Mouse (Mus musculus): ENCODE data around the gene Mia. TPM values are rescaled to one million over a fixed set of nuclear protein-coding genes. Genes with fewer than 3 reads are reported as not detected.
A peak's percentile ranks its signal among the peaks of the same experiment; 100 is the strongest.

The Mia gene
- polyA plus RNA-seq, 1 experiment from 2014 or later = 9.7 TPM

- H3K9ac ChIP-seq = no peak overlapping the region
- no peaks in the 10 kb centered on the region for H3K4me1 ChIP-seq (replicated peaks)
- peaks cover 7% of the 10 kb centered on the region for H3K9me3 ChIP-seq
- no peak for ATAC-seq (ENCODE audit: low read depth)
- no peak overlapping the region for H3K4me2 ChIP-seq
- H3K4me3 ChIP-seq = no peak overlapping the region
- H3K27me3 ChIP-seq = no peaks in the 10 kb centered on the region
- 67% methylated on average over 8 of the region's 8 CpGs for WGBS
- H3K36me3 ChIP-seq = no peaks in the 10 kb centered on the region
- H3K27ac ChIP-seq (replicated peaks) = no peak overlapping the region
These were observed 44.5 kb downstream of the Mia start for GRCm38 (mm10) chr7:27136410-27136996.

- no peaks in the 10 kb centered on the region for H3K9me3 ChIP-seq
- no peak overlapping the region for H3K9ac ChIP-seq
- no peaks in the 10 kb centered on the region for H3K27me3 ChIP-seq
- H3K4me3 ChIP-seq = no peak overlapping the region
- no peak overlapping the region for H3K27ac ChIP-seq (replicated peaks)
- WGBS = 84% methylated on average over 4 of the region's 4 CpGs
- H3K4me1 ChIP-seq (replicated peaks) = no peaks in the 10 kb centered on the region
- H3K4me2 ChIP-seq = no peak overlapping the region
- no peaks in the 10 kb centered on the region for H3K36me3 ChIP-seq
- no peak for ATAC-seq (ENCODE audit: low read depth)
These were observed 47.2 kb downstream of the Mia start for GRCm38 (mm10) chr7:27133757-27134156.

GRCm38 (mm10) chr7:27133156-27133555 is 47.8 kb downstream of the Mia start:
- Histone ChIP-seq H3K36me3 (no peaks in the 10 kb centered on the region), H3K4me3 (no peak overlapping the region), H3K4me1 (replicated peaks) (no peaks in the 10 kb centered on the region), H3K9ac (no peak overlapping the region), H3K27me3 (no peaks in the 10 kb centered on the region), H3K9me3 (no peaks in the 10 kb centered on the region), H3K4me2 (no peak overlapping the region), H3K27ac (replicated peaks) (no peak overlapping the region)
- ATAC-seq (ENCODE audit: low read depth) = no peak
- WGBS = 68% methylated on average over 12 of the region's 12 CpGs

- 15% methylated on average over 10 of the region's 10 CpGs for WGBS
- Histone ChIP-seq H3K4me3 (no peak overlapping the region), H3K9me3 (no peaks in the 10 kb centered on the region), H3K27ac (replicated peaks) (no peak overlapping the region), H3K36me3 (no peaks in the 10 kb centered on the region), H3K27me3 (no peaks in the 10 kb centered on the region), H3K4me2 (no peak overlapping the region), H3K4me1 (replicated peaks) (no peaks in the 10 kb centered on the region), H3K9ac (no peak overlapping the region)
- no peak for ATAC-seq (ENCODE audit: low read depth)
These were observed 48.4 kb downstream of the Mia start for GRCm38 (mm10) chr7:27132588-27132987.

- H3K4me3 ChIP-seq = no peak overlapping the region
- WGBS = 69% methylated on average over 2 of the region's 2 CpGs
- H3K9me3 ChIP-seq = no peaks in the 10 kb centered on the region
- no peak overlapping the region for H3K4me2 ChIP-seq
- no peaks in the 10 kb centered on the region for H3K36me3 ChIP-seq
- no peaks in the 10 kb centered on the region for H3K27me3 ChIP-seq
- ATAC-seq (ENCODE audit: low read depth) = no peak
- H3K9ac ChIP-seq = no peak overlapping the region
- H3K4me1 ChIP-seq (replicated peaks) = no peaks in the 10 kb centered on the region
- no peak overlapping the region for H3K27ac ChIP-seq (replicated peaks)
These were observed 49.6 kb downstream of the Mia start for GRCm38 (mm10) chr7:27131387-27131786.

GRCm38 (mm10) chr7:27130521-27131370 is 50.2 kb downstream of the Mia start:
- H3K36me3 ChIP-seq = no peaks in the 10 kb centered on the region
- H3K27ac ChIP-seq (replicated peaks) = no peak overlapping the region
- no peaks in the 10 kb centered on the region for H3K9me3 ChIP-seq
- H3K27me3 ChIP-seq = no peaks in the 10 kb centered on the region
- WGBS = 85% methylated on average over 22 of the region's 22 CpGs
- no peak overlapping the region for H3K4me2 ChIP-seq
- no peaks in the 10 kb centered on the region for H3K4me1 ChIP-seq (replicated peaks)
- H3K4me3 ChIP-seq = no peak overlapping the region
- no peak overlapping the region for H3K9ac ChIP-seq
- ATAC-seq (ENCODE audit: low read depth) = no peak

- Histone ChIP-seq H3K4me3 (no peak overlapping the region), H3K9me3 (no peaks in the 10 kb centered on the region), H3K4me1 (replicated peaks) (no peaks in the 10 kb centered on the region), H3K4me2 (no peak overlapping the region), H3K9ac (no peak overlapping the region), H3K36me3 (no peaks in the 10 kb centered on the region), H3K27ac (replicated peaks) (no peak overlapping the region), H3K27me3 (no peaks in the 10 kb centered on the region)
- 92% methylated on average over 12 of the region's 12 CpGs for WGBS
- no peak for ATAC-seq (ENCODE audit: low read depth)
These were observed 51.1 kb downstream of the Mia start for GRCm38 (mm10) chr7:27129811-27130210.

MicroRNAs within 50 kb of the gene (microRNA counts, 519-probe panel; counts per million panel counts)
- not detected for microRNA mmu-miR-1191

Small RNA genes within 50 kb of the gene (microRNA-seq; reads per million reads assigned to microRNA genes)
- gene Mir1191 = 3.0 reads per million, percentile 13 among the genes with 10 or more reads in this experiment
- 0.44 reads per million for gene Mir3101

Other genes starting within 250 kb of the Mia start
- not detected in 2 replicates for gene Cyp2a22, start 241.8 kb downstream of the Mia start, polyA plus RNA-seq (2015; fragmentation: Nextera tagmentation; extraction: Ambion mirVana)
- not detected in 2 replicates for gene Cyp2a12, start 152.1 kb downstream of the Mia start, polyA plus RNA-seq (2015; fragmentation: Nextera tagmentation; extraction: Ambion mirVana)
- gene Cyp2f2, start 61.2 kb downstream of the Mia start, polyA plus RNA-seq (2015; fragmentation: Nextera tagmentation; extraction: Ambion mirVana) = not detected in 2 replicates
- gene Cyp2t4, start 27.4 kb downstream of the Mia start, polyA plus RNA-seq (2015; fragmentation: Nextera tagmentation; extraction: Ambion mirVana) = 0.21 TPM in 1 of 2 replicates, not detected in the other
- gene Egln2, start 14.4 kb downstream of the Mia start, polyA plus RNA-seq (2015; fragmentation: Nextera tagmentation; extraction: Ambion mirVana) = 78.8 and 89.1 TPM in 2 replicates
- gene Rab4b, start 2.3 kb downstream of the Mia start, polyA plus RNA-seq (2015; fragmentation: Nextera tagmentation; extraction: Ambion mirVana) = 114 and 125 TPM in 2 replicates
- gene Gm21983, start 71 bp downstream of the Mia start, polyA plus RNA-seq (2015; fragmentation: Nextera tagmentation; extraction: Ambion mirVana) = 0.35 TPM in 1 of 2 replicates, not detected in the other
- 3.4 and 4.0 TPM in 2 replicates for gene BC024978, start 14.6 kb upstream of the Mia start, polyA plus RNA-seq (2015; fragmentation: Nextera tagmentation; extraction: Ambion mirVana)
- gene Snrpa, start 15.1 kb upstream of the Mia start, polyA plus RNA-seq (2015; fragmentation: Nextera tagmentation; extraction: Ambion mirVana) = 206 and 216 TPM in 2 replicates
- gene Itpkc, start 47.5 kb upstream of the Mia start, polyA plus RNA-seq (2015; fragmentation: Nextera tagmentation; extraction: Ambion mirVana) = 5.1 and 7.5 TPM in 2 replicates
- 22.2 and 22.6 TPM in 2 replicates for gene Coq8b, start 51.9 kb upstream of the Mia start, polyA plus RNA-seq (2015; fragmentation: Nextera tagmentation; extraction: Ambion mirVana)
- gene Numbl, start 77.3 kb upstream of the Mia start, polyA plus RNA-seq (2015; fragmentation: Nextera tagmentation; extraction: Ambion mirVana) = 52.8 and 55.3 TPM in 2 replicates
- 6.9 and 8.0 TPM in 2 replicates for gene Ltbp4, start 156.5 kb upstream of the Mia start, polyA plus RNA-seq (2015; fragmentation: Nextera tagmentation; extraction: Ambion mirVana)
- 50.6 and 59.6 TPM in 2 replicates for gene Shkbp1, start 174.9 kb upstream of the Mia start, polyA plus RNA-seq (2015; fragmentation: Nextera tagmentation; extraction: Ambion mirVana)
- gene Gm20479, start 176.3 kb upstream of the Mia start, polyA plus RNA-seq (2015; fragmentation: Nextera tagmentation; extraction: Ambion mirVana) = not detected in 2 replicates